Mouse (Mus musculus): ENCODE results near the gene Lrrc51.

The Lrrc51 gene

GRCm38 (mm10) chr7:101884160-101884559 lies 49.5 kb downstream of the Lrrc51 start:
- DNase-seq (ENCODE audit: low read depth, low spot score) = no peak
- no peaks in the 10 kb centered on the region for H3K27me3 ChIP-seq (ENCODE audit: control insufficient read depth, insufficient read depth, low read length, poor library complexity, severe bottlenecking)
- H3K36me3 ChIP-seq (ENCODE audit: control insufficient read depth, insufficient read depth, low read length, poor library complexity, severe bottlenecking) = no peaks in the 10 kb centered on the region

GRCm38 (mm10) chr7:101882413-101883154 lies 51.1 kb downstream of the Lrrc51 start:
- H3K27me3 ChIP-seq (ENCODE audit: control insufficient read depth, insufficient read depth, low read length, poor library complexity, severe bottlenecking) = no peaks in the 10 kb centered on the region
- H3K36me3 ChIP-seq (ENCODE audit: control insufficient read depth, insufficient read depth, low read length, poor library complexity, severe bottlenecking) = no peaks in the 10 kb centered on the region
- DNase-seq (ENCODE audit: low read depth, low spot score) = no peak

DNA sequence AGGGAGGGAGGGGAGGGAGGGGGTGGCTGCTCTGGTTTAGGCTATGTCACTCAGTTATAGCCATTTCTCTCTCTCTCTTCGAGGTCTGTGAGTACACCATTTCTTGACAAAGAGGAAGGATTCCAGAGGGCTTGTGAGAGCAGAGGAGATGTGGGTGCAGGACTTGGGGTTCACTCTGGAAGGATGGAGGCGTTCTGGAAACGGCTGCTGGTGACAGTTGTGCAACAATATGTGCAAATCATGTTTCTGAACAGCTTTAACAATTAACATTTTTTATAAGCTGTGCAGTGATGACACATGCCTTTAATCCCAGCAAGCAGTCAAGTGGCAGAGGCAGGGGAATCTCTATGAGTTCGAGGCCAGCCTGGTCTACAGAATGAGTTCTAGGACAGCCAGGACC lies 52.8 kb downstream of the Lrrc51 start:
- Histone ChIP-seq H3K27me3 (ENCODE audit: control insufficient read depth, insufficient read depth, low read length, poor library complexity, severe bottlenecking) (no peaks in the 10 kb centered on the region), H3K36me3 (ENCODE audit: control insufficient read depth, insufficient read depth, low read length, poor library complexity, severe bottlenecking) (no peaks in the 10 kb centered on the region)
- no peak for DNase-seq (ENCODE audit: low read depth, low spot score)

- DNase-seq (ENCODE audit: low read depth, low spot score) = no peak
- Histone ChIP-seq H3K27me3 (ENCODE audit: control insufficient read depth, insufficient read depth, low read length, poor library complexity, severe bottlenecking) (no peaks in the 10 kb centered on the region), H3K36me3 (ENCODE audit: control insufficient read depth, insufficient read depth, low read length, poor library complexity, severe bottlenecking) (no peaks in the 10 kb centered on the region)
Observed at GRCm38 (mm10) chr7:101875978-101876377, 57.7 kb downstream of the Lrrc51 start.

GRCm38 (mm10) chr7:101871296-101871695 lies 62.4 kb downstream of the Lrrc51 start:
- no peaks in the 10 kb centered on the region for H3K36me3 ChIP-seq (ENCODE audit: control insufficient read depth, insufficient read depth, low read length, poor library complexity, severe bottlenecking)
- no peaks in the 10 kb centered on the region for H3K27me3 ChIP-seq (ENCODE audit: control insufficient read depth, insufficient read depth, low read length, poor library complexity, severe bottlenecking)
- DNase-seq (ENCODE audit: low read depth, low spot score) = no peak

- Histone ChIP-seq H3K36me3 (ENCODE audit: control insufficient read depth, insufficient read depth, low read length, poor library complexity, severe bottlenecking) (no peaks in the 10 kb centered on the region), H3K27me3 (ENCODE audit: control insufficient read depth, insufficient read depth, low read length, poor library complexity, severe bottlenecking) (no peaks in the 10 kb centered on the region; the same call in 1 of the 2 replicates)
- no peak for DNase-seq (ENCODE audit: low read depth, low spot score)
Observed at GRCm38 (mm10) chr7:101870629-101871028, 63.1 kb downstream of the Lrrc51 start, which contains the start of gene Folr1. Gene Folr1, minus strand, starts transcription at chr7:101870788.

GRCm38 (mm10) chr7:101869163-101869500 lies 64.6 kb downstream of the Lrrc51 start:
- DNase-seq (ENCODE audit: low read depth, low spot score) = no peak
- Histone ChIP-seq H3K36me3 (ENCODE audit: control insufficient read depth, insufficient read depth, low read length, poor library complexity, severe bottlenecking) (no peaks in the 10 kb centered on the region), H3K27me3 (ENCODE audit: control insufficient read depth, insufficient read depth, low read length, poor library complexity, severe bottlenecking) (no peaks in the 10 kb centered on the region; the same call in 1 of the 2 replicates)

- Histone ChIP-seq H3K36me3 (ENCODE audit: control insufficient read depth, insufficient read depth, low read length, poor library complexity, severe bottlenecking) (no peaks in the 10 kb centered on the region), H3K27me3 (ENCODE audit: control insufficient read depth, insufficient read depth, low read length, poor library complexity, severe bottlenecking) (no peaks in the 10 kb centered on the region; the same call in 1 of the 2 replicates)
- no peak for DNase-seq (ENCODE audit: low read depth, low spot score)
Observed at GRCm38 (mm10) chr7:101868241-101869162, 65.2 kb downstream of the Lrrc51 start.

DNA sequence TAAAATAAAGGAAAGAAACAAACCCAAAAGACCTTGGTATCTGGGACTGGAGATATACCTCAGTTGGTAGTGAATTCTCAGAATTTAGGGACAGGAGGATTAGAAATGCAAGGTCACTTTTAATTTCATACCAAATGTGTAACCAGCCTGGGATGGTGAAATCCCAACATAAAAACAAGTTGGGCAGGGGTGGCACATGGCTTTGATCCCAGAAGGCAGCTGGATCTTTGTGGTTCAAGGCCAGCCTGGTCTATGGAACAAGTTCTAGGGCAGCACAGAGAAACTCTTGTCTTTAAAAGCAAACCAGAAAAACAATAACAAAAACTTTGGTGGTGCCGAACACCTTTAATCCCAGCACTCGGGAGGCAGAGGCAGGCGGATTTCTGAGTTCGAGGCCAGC lies 66.2 kb downstream of the Lrrc51 start:
- H3K36me3 ChIP-seq (ENCODE audit: control insufficient read depth, insufficient read depth, low read length, poor library complexity, severe bottlenecking) = no peaks in the 10 kb centered on the region
- DNase-seq (ENCODE audit: low read depth, low spot score) = no peak
- no peaks in the 10 kb centered on the region; the same call in 1 of the 2 replicates for H3K27me3 ChIP-seq (ENCODE audit: control insufficient read depth, insufficient read depth, low read length, poor library complexity, severe bottlenecking)

DNA sequence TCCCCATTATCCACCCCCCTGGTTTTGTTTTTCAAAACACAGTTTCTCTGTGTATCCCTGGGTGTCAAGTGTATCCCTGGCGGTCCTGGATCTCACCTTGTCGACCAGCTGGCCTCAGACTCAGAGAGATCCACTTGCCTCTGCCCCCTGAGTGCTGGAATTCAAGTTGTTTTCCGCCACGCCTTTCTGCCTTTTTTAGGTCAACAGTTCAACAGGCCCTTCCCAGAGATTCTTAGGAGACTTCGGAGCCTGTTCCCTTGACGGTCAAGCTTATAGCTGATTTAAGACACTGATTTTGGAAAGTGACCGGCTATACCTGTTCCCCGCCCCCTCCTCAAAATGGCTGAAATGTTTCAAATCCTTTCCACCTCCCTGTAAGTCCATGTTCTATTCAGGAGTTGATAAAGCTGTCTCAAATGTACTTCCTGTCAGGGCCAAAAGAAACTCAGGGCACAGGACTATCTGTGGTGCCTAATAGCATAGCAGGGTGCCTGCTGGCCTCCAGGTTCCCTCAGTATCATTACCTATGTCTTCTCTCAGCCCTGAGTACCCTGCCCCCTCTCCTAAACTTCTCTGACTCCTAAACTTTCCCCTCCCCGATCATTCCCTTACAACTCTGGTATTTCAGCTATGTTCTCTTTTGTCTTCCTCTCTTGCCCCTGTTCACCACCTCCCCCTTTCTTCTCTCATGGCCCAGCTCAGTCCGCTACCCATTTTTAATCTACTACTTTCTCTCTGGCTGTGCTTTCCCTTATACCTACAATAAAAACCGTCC lies 67.0 kb downstream of the Lrrc51 start:
- Histone ChIP-seq H3K27me3 (ENCODE audit: control insufficient read depth, insufficient read depth, low read length, poor library complexity, severe bottlenecking) (no peaks in the 10 kb centered on the region; the same call in 1 of the 2 replicates), H3K36me3 (ENCODE audit: control insufficient read depth, insufficient read depth, low read length, poor library complexity, severe bottlenecking) (no peaks in the 10 kb centered on the region)
- DNase-seq (ENCODE audit: low read depth, low spot score) = no peak

- Histone ChIP-seq H3K36me3 (ENCODE audit: control insufficient read depth, insufficient read depth, low read length, poor library complexity, severe bottlenecking) (no peaks in the 10 kb centered on the region), H3K27me3 (ENCODE audit: control insufficient read depth, insufficient read depth, low read length, poor library complexity, severe bottlenecking) (no peaks in the 10 kb centered on the region; the same call in 1 of the 2 replicates)
- no peak for DNase-seq (ENCODE audit: low read depth, low spot score)
Observed at GRCm38 (mm10) chr7:101863415-101863814, 70.3 kb downstream of the Lrrc51 start, which contains the start of gene Anapc15. Gene Anapc15, plus strand, starts transcription at chr7:101863715.

Measured in splenic B cell, adult 2 months (primary cell).